Mouse (Mus musculus) urinary bladder, adult 18-20 months (tissue): ENCODE results near the gene Rps26.
A peak's percentile ranks its signal among the peaks of the same experiment; 100 is the strongest.

ENCODE experiments used
- DNase-seq, 2 experiments: peaks; one replicate each; pipeline ENCODE4 v3.0.0; 2022; ENCODE audit warnings: low spot score in 2 of 2, mixed read lengths in 2 of 2

Gene Rps26

DNA sequence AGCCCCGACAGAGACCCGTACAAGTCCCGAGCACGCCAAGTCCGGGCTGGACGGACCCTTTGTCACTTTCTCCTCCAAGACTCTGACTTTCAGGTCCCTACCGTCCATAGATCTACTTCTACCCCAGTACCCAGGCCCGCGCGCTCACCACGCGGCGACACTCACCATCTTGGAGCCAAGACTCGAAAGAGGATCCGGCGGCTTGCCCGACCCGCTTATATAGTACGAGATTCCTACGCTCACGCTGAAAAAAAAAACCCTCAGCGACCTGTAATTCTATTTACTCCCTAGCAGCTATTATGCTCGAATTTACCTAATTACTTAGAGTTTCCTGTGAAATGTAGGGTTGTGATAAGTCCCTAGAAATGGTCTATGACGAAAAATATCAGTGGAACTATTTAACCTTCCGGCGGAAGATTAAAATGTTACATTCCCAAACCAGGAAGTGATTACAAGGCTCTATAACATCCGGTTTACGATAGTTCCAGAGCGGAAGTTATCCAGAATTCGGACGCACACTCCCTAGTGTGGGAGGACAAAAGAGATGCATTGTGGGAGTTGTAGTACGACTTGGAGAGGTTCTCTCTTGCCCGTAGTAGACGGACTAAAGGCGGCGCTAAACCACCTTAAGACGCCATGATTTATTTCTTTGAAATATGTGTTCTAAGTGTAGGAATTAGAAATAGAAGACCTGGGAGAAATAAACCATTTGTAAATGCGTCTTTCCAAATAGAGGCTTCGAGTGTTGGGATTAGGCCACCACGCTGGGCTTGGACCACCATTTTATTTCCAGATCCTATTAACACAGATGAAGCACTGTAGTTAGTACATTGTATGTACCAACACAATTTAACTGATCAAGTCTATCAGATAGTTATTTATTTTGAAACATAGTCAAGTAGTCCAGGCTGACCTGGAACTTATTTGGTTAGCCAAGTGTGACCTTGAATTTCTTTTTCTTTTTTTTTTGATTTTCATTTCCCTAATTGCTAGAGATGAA, at the start of gene Rps26:
Gene Rps26, minus strand, starts transcription at position 437 of the 1,000 bp plus-strand sequence.
- peak; percentile 77 to 84 for DNase-seq

DNA sequence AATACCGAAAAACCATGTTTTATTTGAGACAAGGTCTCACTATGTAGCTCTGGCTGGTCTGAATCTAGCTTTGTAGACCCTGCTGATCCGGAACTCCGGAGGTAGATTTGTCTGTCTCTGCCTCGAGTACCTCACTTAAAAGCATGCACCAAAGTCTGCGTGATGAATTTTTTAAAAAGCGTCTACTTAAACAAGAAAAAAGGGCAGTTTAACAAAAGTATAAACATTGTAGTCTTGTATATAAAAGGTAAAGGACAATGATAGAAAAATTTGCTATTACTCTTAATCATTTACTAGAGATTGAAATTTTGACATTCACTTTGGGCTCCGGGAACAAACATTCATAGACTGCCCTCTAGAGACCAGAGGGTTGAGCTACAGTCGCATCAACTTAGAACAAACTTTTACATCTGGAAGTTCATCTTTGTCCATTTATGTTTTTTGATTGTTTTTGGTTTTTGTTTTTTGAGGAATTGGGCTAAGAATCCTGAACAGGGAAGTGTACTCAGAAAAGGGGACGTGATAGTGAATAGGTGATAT, 48.0 kb upstream of the Rps26 start:
- DNase-seq, result no peak

DNA sequence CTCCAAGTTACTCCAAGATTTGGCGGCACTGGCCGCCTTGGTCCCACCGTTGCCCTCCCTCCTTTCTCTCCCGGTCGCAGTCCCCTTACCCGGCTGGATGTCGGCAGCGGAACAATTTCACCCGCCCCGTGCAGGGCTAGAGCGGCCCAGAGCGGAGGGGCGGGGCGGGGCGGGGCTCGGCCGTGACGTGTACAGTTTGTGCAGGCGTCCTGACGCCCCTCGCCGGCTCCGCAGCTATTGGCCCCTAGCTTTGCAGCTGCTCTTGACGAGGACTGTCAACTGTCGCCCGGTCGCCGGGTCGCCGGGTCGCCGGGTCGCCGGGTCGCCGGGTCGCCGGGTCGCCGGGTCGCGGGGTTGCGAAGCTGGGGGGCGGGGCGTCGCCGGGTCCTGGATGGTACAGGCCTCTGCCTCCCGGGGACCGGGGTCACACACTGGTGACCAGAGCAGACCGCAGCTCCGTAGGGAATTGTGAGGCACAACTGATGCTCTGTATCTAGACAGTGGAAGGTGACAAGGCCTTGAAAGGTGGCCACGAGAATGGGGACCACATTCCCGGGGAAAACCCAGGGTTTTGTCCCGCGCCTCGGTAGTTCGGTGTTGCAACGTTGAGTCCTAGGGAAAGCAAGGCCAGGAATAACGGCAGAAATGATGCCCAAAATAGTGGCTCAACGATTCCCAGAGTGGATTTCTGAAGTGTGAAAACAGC, 47.4 kb upstream of the Rps26 start, which contains the start of gene Suox:
Gene Suox, minus strand, starts transcription at position 311 of the 706 bp plus-strand sequence.
- peak; percentile 67 to 86 for DNase-seq

DNA sequence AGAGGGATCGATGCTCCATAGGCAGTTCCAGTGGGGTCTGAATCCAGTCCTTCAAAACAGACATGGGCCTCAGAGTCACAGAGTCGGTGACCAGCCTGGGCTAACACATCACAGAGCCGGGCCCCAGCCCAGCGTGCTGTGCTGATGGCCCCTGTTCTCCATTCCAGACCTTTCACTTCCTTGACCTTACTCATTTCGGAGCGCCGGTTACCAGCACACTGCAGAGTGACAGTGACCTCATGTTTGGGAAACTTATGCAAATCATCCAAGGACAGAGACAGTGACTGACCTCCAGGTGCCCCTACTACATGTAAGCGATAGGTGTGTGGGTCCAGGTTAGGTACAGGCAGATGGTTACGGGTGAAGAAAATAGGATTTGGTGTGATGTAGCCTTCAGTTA, 44.6 kb upstream of the Rps26 start:
- DNase-seq, result no peak

DNA sequence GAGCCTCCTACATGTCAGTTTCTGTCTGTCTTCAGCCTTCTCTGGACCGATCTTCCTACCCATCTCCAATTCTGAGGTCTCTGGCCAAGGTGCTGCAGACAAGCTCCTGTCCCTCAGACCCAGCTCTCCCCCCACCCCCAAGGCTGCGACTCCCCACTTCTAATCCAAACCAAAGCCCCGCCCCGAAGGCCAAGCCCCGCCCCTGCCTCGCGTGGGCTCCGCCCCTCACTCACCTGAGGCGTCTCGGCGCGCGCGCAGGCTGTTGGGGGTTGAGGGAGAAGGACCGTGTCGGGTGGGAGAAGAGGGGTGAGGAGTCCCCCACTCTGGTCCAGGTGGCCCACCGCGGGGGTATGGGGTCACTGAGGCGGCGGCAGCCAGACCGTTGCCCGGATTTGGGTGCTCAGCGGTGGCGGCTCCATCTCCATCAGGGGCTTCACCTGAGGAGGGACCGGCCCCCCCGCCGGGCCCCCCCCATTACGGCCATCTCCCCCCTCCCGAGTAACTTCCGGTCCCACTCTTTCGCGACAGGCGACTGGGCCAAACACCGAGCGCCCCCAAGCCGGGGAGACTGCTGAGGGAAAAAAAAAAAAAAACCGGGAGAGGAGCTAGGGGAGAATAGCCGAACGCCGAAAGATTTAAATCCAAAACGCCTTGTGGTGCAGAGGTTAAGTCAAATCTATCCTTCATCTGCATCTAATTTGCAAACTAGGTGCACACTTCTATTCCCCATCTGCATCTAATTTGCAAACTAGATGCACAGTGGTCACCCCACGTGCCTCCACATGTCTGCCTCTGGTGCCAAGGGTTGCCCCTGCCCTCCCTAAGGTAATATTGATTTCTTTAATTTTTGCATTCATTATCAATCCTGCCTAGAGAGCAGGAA, 42.5 kb upstream of the Rps26 start:
- peak; percentile 36 to 75 for DNase-seq

DNA sequence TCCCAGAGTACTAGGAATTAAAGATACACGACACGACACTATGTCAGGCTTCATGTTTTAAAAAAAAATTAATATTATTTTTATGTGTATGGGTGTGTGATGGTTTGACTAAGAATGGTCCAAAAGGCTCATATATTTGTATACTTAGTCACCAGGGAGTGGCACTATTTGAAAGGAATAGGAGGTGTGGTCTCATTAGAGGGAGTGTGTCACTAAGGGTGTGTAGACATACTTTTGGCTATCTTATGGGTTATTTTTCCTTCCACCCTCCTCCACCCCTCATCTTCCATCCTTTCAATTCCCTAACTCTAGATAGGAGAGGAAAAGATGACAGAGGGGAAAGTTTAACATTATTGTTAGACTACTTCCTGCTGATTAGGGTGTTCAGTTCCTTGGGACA, 39.3 kb upstream of the Rps26 start:
- no peak for DNase-seq

DNA sequence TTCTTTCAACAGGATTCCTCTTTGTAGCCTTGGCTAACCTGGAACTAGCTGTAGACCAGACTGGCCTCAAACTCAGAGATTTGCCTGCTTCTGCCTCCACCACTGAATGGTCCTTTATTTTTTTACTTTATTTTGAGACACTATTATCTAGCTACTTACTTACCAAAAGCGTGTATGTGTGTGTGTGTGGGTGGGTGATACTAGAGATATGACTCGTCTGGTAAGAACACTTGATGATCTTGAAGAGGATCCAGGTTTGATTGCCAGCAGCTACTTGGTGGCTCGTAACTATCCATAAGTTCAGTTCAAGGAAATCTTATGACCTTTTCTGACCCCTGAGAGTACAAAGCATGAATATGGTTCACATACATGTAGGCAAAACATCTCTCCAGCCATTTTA, 38.8 kb upstream of the Rps26 start:
- DNase-seq, result no peak

DNA sequence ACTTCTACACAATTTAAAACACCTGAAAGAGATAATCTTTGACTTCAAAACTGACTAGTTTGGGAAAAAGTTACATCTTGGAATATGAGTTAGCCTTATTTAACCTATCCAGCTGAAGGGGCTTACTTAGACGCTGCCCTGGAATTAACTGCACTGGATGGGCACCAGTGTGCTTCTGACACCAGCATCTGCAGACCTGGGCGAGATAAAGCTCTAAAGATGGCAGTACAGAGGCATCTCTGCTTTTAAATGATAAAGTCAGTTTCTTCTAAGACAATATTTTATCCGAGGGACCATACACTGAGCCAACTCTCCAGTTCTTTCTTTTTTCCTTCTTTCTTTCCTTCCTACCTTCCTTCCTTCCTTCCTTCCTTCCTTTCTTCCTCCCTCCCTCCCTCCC, 38.3 kb upstream of the Rps26 start:
- DNase-seq, result no peak

DNA sequence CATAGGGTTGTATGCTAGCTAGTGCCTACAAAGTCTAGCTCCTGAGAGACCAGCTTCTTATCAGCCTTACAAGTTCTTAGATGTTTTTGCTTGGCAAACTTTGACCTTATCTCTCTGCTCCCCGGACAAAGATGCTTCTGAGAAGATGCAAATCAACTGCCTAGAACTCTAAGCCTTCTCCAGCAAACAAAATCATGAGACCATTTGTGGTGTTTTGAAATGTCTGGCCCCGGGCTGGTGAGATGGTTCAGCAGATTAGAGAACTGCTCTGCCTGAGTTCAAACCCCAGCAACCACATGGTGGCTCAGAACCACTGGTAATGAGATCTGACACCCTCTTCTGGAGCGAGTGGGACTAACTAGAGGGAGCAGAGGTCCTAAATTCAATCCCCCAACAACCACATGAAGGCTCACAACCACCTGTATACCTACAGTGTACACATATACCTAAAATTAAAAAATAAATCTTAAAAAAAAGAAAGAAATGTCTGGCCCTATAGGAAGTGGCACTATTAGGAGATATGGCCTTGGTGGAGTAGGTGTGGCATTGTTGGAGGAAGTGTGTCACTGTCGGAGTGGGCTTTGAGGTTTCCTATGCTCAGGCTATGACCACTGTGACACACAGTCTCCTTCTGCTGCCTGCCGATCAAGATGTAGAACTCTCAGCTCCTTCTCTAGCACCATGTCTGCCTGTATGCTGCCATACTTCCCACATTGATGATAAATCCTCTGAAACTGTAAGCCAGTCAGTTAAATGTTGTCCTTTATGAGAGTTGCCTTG, 37.1 kb upstream of the Rps26 start:
- DNase-seq, result no peak

DNA sequence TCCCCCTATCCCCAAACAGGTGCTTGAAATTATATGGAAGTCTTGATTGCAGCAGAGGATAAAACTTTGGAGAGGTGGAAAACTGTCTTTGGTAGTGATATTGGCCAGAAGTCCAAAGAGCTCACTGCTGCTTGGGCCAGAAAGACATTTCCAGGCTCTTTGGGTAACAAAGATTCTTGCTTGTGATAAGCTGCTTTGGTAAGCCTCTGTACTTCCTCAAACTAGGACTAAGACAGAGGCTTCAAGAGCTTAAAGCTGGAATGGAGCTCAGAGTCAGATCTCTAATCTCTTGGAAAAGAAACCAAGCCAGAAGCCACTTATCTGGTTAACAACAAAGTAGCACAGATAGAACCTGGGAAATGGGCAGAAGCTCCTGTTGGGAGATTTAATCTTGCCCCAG, 35.9 kb upstream of the Rps26 start:
- no peak for DNase-seq

DNA sequence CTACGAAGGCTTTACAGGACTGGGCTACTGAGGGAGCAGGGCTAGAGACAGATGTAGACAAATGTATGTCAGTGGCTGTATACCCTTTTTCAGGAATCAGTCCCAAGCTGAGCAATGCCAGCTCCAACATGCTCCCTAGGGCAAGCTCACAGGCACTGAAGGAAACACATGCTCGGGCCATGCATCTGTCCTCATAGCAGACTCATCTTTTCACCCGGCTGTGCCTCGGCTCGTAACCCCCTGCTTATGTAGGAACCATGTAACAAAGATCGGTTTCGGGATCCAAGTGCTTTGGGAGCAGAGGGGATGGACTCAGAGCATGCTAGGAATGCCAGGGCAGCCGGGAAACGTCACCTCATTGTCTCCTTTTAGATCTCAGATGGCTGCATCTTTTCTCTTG, 32.9 kb upstream of the Rps26 start:
- DNase-seq, result no peak

DNA sequence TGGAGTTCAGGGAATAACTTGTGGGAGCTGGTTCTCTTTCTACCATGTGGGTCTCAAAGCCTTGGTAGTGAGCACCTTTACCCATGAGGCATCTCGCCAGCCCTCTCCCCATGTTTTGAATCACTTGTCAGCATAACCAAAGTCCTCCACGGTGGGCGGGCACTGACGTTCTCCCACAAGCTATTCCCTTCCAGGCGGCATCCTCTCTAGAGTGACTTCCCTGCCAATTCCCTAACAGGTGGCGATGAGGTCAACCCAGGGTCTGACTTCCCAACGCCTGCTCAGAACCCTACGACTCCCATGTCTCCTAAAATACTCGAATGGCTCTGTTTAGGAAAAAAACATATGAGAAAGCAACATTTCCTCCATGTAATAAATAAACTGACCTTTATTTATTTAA, 31.3 kb upstream of the Rps26 start:
- DNase-seq, result no peak

DNA sequence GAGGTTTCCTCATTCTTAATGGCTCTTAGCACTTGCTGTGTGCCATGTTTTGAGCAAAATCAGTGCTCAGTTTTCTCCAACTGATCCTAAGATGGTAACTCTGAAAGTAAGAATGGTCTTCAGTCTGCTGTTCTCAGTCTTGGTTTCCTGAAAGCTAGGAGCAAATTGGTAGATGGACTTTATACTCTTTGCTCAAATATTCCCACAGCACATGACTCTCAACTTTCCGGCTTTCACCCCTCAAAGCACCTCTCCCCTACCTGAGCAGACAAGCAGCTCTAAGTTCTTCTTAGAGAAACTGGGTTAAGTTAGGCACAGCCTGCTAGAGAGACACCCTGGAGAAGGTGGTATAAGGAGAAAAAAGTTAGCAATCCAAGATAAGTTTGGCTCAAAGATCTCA, 30.2 kb upstream of the Rps26 start:
- no peak for DNase-seq

DNA sequence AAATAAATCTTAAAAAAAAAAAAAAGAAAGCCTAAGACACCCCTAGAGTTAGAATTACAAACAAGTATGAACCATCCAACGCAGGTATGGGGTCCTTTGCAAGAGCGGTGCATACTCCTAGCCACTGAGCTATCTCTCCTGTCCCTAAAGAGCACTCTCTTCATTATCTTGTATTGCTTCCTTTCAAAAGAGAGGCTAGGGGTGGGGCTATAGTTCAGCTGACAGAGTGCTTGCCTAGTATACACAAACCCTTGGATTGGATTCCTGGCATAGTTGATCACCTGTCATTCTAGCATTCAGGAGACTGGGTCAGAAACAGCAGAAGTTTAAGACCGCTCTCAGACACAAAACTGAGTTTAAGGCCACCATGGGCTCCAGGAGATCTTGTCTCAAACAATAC, 28.7 kb upstream of the Rps26 start:
- DNase-seq, result no peak

DNA sequence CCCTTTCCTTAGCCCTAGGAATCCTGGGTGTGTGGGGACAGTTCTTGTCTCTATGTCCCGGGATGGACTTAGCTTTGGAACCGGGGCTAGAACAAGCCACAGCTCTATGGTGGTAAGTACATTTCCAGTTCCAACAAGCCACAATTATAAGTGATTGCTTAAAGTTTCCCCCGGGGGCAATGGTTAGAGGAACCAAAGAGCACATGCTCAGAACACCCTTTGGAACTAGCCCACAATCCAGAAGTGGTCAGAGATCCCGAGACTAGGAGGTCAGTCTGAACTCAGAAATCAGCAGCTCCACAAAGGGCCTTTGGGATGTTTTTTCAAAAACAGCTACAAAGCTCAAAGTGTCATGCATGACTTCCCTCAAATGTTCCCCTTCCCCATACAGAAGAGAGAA, 27.3 kb upstream of the Rps26 start:
- no peak for DNase-seq

DNA sequence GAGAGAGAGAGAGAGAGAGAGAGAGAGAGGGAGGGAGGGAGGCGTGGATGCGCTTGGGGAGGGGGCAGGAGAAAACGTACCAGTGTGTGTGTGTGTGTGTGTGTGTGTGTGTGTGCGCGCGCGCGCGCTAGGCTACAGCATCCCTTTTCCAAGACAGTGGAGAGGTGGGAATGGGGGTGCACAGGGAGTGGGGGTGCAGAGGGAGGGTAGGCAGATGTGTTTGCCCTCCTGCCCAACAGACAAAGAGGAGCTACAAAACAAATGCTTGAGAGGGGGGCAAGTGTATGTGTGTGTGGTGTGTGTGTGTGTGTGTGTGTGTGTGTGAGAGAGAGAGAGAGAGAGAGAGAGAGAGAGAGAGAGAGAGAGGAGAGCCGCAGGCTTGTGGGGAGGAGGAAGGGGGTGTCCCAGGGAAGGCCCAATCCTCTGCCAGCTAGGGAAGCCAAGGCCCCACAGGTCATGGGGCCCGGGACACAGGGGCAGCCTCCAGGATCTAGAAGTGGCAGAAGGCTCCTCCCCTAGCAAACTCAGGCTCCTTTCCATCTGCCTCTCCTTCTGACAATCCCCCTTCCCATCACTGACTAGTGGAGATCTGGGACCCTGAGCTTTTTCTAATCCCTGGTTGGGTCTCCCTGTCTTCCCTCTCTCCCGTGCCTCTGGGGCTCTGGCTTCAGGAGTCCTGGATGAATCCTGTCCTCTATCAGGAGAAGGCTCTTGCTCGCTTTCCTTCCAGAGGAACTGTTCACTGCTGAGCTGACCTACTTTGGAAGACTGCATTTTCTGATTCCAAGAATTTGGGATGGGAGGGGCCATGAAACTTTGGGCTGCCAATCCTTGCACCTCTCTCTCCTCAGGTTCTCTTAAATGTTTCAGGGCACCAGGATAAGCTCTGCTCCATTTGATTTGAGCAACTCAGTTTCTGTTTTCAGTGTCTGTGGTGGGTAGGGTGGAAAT, 19.9 kb upstream of the Rps26 start:
- DNase-seq, result no peak

DNA sequence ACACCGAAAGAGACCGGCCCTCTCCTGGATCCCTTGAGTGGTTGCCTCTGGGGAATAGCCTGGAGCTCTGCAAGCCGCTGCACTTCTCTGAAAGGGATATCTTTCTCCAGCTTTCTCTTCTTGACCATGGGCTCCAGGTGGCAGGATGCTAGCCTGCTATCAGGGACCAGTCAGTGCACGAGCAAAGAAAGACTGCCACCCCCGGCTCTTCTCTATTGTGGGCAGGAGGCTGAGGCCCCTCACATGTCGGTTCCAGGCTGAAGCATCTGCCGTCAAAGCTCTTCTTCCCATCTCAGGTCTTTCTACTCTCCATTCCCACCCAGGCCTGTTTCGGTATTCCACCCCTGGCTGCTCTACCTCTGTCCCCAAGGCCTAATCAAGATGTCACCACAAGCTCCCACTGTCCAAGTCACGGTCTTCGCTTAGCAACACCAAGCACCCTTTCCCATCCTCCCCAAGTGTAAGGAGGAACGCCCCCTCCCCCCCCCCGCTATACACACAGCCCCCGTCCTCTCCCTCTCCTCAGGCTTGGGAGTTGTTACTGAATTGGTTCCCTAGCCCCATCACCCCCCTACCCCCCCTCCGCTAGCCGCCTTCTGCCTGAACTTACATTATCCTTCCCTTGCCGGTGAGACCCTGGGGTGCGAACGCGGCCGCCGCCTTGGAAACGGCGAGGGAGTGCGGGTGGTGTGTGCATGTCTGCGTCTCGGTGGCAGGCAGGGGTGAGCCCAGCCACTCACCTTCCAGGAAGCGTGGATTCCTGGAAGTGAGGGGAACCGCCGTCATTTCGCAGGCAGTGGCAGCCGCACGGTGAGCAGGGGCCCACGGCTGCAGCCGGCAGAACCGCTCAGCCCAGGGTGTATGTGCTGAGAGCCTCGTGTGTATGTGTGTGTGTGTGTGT, 18.8 kb upstream of the Rps26 start, which contains the start of gene Ikzf4:
Gene Ikzf4, minus strand, starts transcription at position 881 of the 901 bp plus-strand sequence.
- peak; percentile 9 to 39 for DNase-seq

DNA sequence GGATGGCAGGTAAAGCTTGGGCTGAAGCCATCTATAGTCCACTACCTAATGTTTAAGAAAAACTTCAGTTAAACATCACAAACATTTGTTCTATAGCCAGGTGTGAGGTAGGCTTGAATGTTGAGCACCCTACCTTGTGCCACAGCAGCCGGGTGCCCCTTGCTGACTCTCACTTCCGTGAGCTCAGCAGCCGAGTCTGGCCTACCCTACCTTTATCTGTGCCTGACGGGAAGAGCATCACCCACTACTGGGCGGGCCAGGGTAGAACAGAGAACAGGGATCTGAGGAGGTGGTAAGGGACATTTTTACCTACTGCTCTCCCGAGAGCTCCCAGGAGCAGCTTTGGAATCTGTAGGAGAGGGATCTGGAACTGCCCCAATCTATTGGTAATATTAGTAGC, 16.2 kb upstream of the Rps26 start:
- DNase-seq, result no peak
